Mouse (Mus musculus) limb, embryonic 13.5 days (tissue): Measurements from ENCODE around the gene Tmem50a. TPM values are rescaled to one million over a fixed set of nuclear protein-coding genes. Genes with fewer than 3 reads are reported as not detected.
A peak's percentile ranks its signal among the peaks of the same experiment; 100 is the strongest.

Source experiments
- ATAC-seq: fragments of 200-750 bp; cut with Nextera tagmentation; 2 replicates; pipeline ENCODE4 v1.8.0; 2017; ENCODE audit warnings: low read depth, moderate number of reproducible peaks, moderate TSS enrichment; ENCODE audit not compliant: low FRiP score
- H3K27ac ChIP-seq: fragments of 300-500 bp; sonication (generic); 2 replicates; pipeline ENCODE4 v1.5.1; 2015; ENCODE audit warnings: inconsistent platforms, mild to moderate bottlenecking, moderate library complexity
- H3K27me3 ChIP-seq: fragments of 300-500 bp; sonication (generic); 2 replicates; pipeline ENCODE4 v1.6.1; 2015; ENCODE audit warnings: mild to moderate bottlenecking, inconsistent platforms
- H3K36me3 ChIP-seq: fragments of 300-500 bp; sonication (generic); 2 replicates; pipeline ENCODE4 v1.6.1; 2015; ENCODE audit warnings: inconsistent platforms, mild to moderate bottlenecking, moderate library complexity
- H3K4me1 ChIP-seq: fragments of 300-500 bp; sonication (generic); 2 replicates; pipeline ENCODE4 v1.6.1; 2015; ENCODE audit warnings: inconsistent platforms
- H3K4me2 ChIP-seq: fragments of 300-500 bp; sonication (generic); replicated peaks from 2 replicates; pipeline ENCODE4 v1.6.1; 2015; ENCODE audit warnings: inconsistent platforms, mild to moderate bottlenecking, moderate library complexity
- H3K4me3 ChIP-seq: fragments of 300-500 bp; sonication (generic); 2 replicates; pipeline ENCODE4 v1.5.1; 2015; ENCODE audit warnings: moderate library complexity, mild to moderate bottlenecking, inconsistent platforms
- H3K9ac ChIP-seq: fragments of 300-500 bp; sonication (generic); 2 replicates; pipeline ENCODE4 v1.6.1; 2015; ENCODE audit warnings: mild to moderate bottlenecking, inconsistent platforms
- H3K9me3 ChIP-seq: fragments of 300-500 bp; sonication (generic); 2 replicates; pipeline ENCODE4 v1.6.1; 2016; ENCODE audit warnings: inconsistent platforms
- WGBS: fragments of 180-500 bp; shearing (Covaris S2); methylation state at CpG from one replicate; pipeline ENCODE4 v1.1.7; 2015; 5-methylcytosine and 5-hydroxymethylcytosine counted together
- polyA plus RNA-seq: library from polyadenylated mRNA; unstranded; fragments of >200 nt; fragmentation: Nextera tagmentation; extraction: Ambion mirVana; gene quantifications from 2 replicates; pipeline ENCODE4 v1.2.1, GENCODE M21; 2015

Gene Tmem50a
- polyA plus RNA-seq, 1 experiment from 2014 or later = 187 TPM

DNA sequence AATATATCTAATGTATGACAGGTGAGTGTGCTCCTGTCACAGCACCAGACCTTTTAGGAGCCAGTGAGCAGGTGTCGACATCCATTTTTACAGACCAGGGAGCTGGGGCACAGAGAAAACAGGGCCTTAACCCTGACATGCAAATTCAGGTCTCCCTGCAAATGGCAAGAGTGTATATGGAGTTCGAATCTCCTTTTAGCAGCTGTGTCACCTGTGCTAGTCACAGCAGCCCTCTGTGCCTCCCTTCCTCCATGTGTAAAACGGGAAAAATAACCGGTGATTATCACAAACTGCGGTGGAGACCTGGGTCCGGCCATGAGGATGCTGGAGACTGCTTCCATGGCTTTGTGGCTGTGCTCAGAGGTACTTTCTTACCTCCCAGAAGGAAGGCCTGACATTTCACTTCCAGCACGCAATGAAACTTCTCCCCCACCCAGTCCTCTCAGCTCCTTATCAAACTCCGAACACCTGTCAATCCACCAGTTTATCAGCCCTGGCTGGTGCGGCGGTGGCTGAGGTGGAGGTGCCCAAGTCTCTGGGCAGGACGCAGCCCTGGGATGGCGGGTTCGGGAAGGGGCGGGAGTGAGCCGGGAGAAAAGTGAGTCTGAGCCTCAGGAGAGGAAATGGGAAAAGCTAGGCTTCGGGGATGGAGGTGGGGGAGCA lies 45.6 kb downstream of the Tmem50a start:
- Histone ChIP-seq H3K27me3 (peaks cover 42% of the 10 kb centered on the region), H3K27ac (no peak overlapping the region), H3K9me3 (no peaks in the 10 kb centered on the region), H3K4me1 (peaks cover 13% of the 10 kb centered on the region), H3K9ac (no peak overlapping the region; the same call in 1 of the 2 replicates), H3K36me3 (no peaks in the 10 kb centered on the region), H3K4me3 (peak overlapping the region; percentile 12; the same call in 1 of the 2 replicates), H3K4me2 (peak overlapping the region; percentile 51)
- ATAC-seq = no peak
- 10% methylated on average over 16 of the region's 16 CpGs for WGBS

DNA sequence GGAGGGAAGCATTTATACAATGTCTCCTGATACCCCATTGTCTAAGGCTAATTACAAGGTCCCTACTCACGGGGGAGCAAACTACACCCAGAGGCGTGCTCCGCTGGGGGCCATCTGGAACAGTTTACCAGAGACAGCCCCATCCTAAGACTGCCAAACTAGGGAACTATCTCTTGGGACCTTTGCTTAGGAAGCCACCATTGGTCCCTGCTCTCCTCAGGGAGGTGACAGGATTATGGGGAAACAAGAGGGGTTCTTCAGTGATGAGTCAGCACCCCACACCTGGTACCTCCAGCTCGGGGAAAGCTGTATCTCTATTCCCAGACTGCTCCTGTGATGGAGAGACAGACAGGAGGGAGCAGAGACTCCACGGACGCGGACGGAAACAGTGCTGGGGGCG lies 46.3 kb downstream of the Tmem50a start:
- ATAC-seq = no peak

DNA sequence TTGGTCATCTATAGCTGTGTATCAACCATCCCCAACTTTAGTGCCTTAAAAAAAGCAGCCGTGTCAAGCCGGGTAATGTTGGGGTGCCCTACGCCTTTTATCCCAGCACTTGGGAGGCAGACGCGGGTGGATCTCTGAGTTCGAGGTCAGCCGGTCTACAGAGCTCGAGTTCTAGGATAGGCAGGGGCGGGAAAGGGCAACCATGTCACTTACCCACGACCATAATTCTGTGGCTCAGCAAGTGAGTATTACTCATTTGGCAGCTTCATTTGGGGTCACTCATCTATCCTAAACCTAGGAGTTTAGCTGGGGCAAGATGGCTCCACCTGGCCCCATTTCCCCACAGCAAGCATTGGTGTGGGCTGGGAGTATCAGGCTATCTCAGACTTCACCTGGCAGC lies 46.8 kb downstream of the Tmem50a start:
- Histone ChIP-seq H3K9me3 (no peaks in the 10 kb centered on the region), H3K9ac (no peak overlapping the region), H3K4me3 (no peak overlapping the region), H3K36me3 (no peaks in the 10 kb centered on the region), H3K27ac (no peak overlapping the region), H3K4me2 (no peak overlapping the region), H3K27me3 (peaks cover 42% of the 10 kb centered on the region), H3K4me1 (peaks cover 13% of the 10 kb centered on the region)
- ATAC-seq = no peak
- WGBS = 88% methylated on average over 10 of the region's 10 CpGs

More for the DNA sequence above, 46.3 kb downstream of the Tmem50a start:
- Histone ChIP-seq H3K27ac (no peak overlapping the region), H3K4me2 (no peak overlapping the region; the same call in 1 of the 2 replicates), H3K4me1 (peaks cover 13% of the 10 kb centered on the region), H3K9me3 (no peaks in the 10 kb centered on the region), H3K36me3 (no peaks in the 10 kb centered on the region), H3K9ac (no peak overlapping the region), H3K4me3 (no peak overlapping the region), H3K27me3 (peaks cover 42% of the 10 kb centered on the region)
- WGBS = 24% methylated on average over 8 of the region's 9 CpGs

DNA sequence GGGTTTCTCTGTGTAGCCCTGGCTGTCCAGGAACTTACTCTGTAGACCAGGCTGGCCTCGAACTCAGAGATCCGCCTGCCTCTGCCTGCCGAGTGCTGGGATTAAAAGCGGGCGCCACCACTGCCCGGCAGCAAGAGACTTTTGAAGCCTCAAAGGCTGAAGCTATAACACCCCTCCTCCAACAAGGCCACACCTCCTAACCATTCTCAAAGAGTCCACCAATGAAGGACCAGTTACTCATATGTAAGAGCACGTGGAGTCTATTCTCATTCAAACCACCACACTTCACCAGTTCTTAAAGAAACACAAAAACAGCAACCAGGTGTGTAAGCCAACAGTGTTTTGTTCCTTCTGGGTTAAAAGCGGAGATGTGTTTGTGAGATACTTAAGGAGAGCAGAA lies 47.2 kb downstream of the Tmem50a start:
- H3K36me3 ChIP-seq = no peaks in the 10 kb centered on the region
- 89% methylated on average over 8 of the region's 8 CpGs for WGBS
- no peak overlapping the region for H3K4me3 ChIP-seq
- no peaks in the 10 kb centered on the region for H3K9me3 ChIP-seq
- H3K9ac ChIP-seq = no peak overlapping the region
- no peak overlapping the region for H3K4me2 ChIP-seq
- peaks cover 42% of the 10 kb centered on the region for H3K27me3 ChIP-seq
- no peak overlapping the region for H3K27ac ChIP-seq
- ATAC-seq = no peak
- H3K4me1 ChIP-seq = peaks cover 13% of the 10 kb centered on the region

DNA sequence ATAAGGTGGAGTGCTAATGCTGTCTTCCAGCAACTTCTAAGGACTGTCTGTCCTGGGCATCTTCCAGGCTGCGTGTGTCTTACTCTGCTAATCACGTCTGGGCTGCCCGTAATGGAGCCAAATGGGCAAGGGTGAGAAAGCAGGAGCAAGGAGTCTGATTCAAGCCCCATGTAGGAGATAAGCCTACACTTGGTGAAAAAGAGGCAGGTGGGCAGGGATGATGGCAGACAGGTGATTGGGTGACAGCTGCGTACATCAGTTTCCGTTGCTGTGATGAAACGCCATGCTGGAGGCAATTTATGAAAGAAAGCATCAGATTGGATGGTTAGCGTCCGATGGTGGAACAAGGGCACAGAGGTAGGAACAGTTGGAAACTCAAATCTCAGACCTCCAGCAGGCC lies 47.6 kb downstream of the Tmem50a start:
- WGBS = 89% methylated on average over 8 of the region's 8 CpGs
- Histone ChIP-seq H3K4me3 (no peak overlapping the region), H3K4me1 (peaks cover 13% of the 10 kb centered on the region)

DNA sequence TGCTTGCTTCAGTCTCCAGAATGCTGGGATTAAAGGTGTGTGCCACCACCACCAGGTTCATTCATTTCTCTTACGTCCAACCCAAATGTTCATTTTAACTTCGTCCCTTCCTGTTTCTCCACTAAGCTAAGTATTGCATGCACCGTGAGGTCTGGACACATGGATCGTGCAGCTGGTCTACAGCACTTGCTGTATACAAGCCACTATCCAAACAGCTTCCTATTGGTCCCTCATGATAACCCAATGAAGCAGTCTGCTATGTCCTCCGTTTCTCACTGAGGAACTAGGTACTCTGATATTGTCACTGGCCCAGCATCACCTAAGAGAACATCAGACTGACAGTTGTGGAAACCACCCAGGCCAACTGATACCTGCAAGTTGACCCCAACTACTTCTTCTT lies 49.0 kb downstream of the Tmem50a start:
- Histone ChIP-seq H3K9ac (no peak overlapping the region), H3K4me2 (no peak overlapping the region), H3K27ac (no peak overlapping the region), H3K27me3 (peaks cover 40% of the 10 kb centered on the region), H3K4me3 (no peak overlapping the region), H3K9me3 (no peaks in the 10 kb centered on the region), H3K36me3 (no peaks in the 10 kb centered on the region), H3K4me1 (peaks cover 13% of the 10 kb centered on the region)
- WGBS = 91% methylated on average over 5 of the region's 5 CpGs
- ATAC-seq = no peak

More for the DNA sequence above, 47.6 kb downstream of the Tmem50a start:
- H3K4me2 ChIP-seq = no peak overlapping the region
- no peak overlapping the region for H3K9ac ChIP-seq
- H3K27ac ChIP-seq = no peak overlapping the region
- H3K9me3 ChIP-seq = no peaks in the 10 kb centered on the region
- H3K27me3 ChIP-seq = peaks cover 42% of the 10 kb centered on the region
- H3K36me3 ChIP-seq = no peaks in the 10 kb centered on the region
- no peak for ATAC-seq

DNA sequence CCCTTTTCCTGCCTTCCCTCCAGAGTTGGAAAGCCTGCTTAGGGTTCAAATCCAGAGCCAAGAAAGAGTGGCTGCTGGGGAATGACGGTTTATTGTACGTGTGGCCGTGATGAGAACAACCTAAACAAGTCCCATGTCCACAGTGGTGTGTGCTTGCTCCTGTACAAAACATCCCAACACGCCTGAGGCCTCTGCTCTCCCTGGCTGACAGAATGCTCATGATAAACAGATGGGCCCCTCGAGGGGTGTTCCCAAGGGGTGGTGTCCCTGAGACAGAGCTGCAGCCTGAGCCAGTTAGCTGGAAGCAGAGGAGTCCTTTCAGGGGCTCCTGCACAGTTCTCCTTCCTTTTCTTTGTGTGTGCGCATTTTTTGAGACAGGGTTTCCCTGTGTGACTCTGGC lies 49.5 kb downstream of the Tmem50a start:
- Histone ChIP-seq H3K9me3 (no peaks in the 10 kb centered on the region), H3K4me3 (no peak overlapping the region), H3K36me3 (no peaks in the 10 kb centered on the region), H3K9ac (no peak overlapping the region), H3K27me3 (peaks cover 35% of the 10 kb centered on the region), H3K4me1 (peaks cover 13% of the 10 kb centered on the region), H3K4me2 (no peak overlapping the region), H3K27ac (no peak overlapping the region)
- WGBS = 69% methylated on average over 6 of the region's 6 CpGs
- ATAC-seq = no peak

DNA sequence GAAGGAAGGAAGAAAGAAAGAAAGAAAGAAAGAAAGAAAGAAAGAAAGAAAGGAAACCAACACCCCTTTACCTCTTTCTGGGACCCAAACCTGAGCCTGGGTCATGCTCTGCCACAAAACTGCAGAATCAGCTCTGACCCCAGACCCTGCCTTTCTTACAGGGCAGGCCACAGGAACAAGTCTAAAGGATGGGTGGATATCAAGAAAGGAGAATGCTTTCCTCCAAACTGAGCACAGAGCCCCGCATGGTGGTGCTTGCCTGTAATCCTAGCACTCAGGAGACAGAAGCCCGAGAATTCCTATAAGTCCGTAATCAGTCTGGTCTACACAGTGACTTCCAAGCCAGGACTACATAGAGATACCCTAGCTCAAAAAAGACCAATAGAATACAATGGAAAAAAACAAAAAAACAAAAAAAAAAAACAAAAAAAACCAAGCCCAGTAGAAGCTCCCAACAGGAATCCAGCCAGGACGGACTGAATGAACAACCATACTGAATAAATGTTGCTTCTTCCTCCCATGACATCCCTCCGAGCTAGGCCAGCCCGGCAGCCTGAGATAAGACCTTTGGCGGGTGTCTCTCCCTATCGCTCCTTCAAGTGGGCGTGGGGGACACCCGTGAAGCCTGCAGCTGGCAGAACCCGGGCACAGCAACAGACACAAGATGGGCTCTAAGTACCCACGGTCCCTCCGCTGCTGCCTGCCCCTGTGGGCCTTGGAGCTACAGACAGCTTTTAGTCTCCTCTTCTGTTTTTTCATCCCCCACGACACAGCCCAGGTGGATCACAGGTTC lies 50.7 kb downstream of the Tmem50a start, which contains the start of gene Rhd:
Gene Rhd, plus strand, starts transcription at position 600 of the 793 bp plus-strand sequence.
- H3K4me1 ChIP-seq = peaks cover 3% of the 10 kb centered on the region; the same call in 1 of the 2 replicates
- H3K9me3 ChIP-seq = no peaks in the 10 kb centered on the region
- no peak within 1 kb of the TSS for H3K4me2 ChIP-seq
- H3K4me3 ChIP-seq = no peak within 1 kb of the TSS
- H3K27ac ChIP-seq = no peak within 1 kb of the TSS
- H3K27me3 ChIP-seq = peaks cover 23% of the 10 kb centered on the region
- H3K9ac ChIP-seq = no peak within 1 kb of the TSS
- no peaks in the 10 kb centered on the region for H3K36me3 ChIP-seq
- ATAC-seq = no peak
- WGBS = 65% methylated on average over 14 of the region's 14 CpGs

DNA sequence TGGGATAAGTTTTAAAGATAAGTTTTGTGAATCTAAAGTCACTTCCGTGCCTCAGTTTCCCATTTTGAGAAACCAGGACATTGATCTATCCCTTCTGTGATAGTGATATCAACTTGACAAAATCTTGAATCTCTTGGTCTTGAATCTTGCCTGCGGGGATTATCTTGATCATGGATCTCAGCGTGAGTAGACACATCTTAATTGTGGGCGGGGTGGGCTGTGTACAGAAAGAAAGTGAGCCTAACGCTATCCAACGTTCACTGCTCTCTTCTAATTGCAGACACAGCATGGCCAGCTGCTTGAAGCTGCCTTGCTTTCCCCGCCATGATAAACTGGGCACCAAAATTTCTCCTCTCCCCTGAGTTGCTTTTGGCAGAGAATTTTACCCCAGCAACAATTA lies 51.8 kb downstream of the Tmem50a start:
- WGBS = 83% methylated on average over 7 of the region's 7 CpGs
- Histone ChIP-seq H3K9me3 (no peaks in the 10 kb centered on the region), H3K36me3 (no peaks in the 10 kb centered on the region), H3K9ac (no peak overlapping the region), H3K4me2 (no peak overlapping the region), H3K27me3 (peaks cover 12% of the 10 kb centered on the region), H3K27ac (no peak overlapping the region), H3K4me1 (no peaks in the 10 kb centered on the region), H3K4me3 (no peak overlapping the region)
- ATAC-seq = no peak

DNA sequence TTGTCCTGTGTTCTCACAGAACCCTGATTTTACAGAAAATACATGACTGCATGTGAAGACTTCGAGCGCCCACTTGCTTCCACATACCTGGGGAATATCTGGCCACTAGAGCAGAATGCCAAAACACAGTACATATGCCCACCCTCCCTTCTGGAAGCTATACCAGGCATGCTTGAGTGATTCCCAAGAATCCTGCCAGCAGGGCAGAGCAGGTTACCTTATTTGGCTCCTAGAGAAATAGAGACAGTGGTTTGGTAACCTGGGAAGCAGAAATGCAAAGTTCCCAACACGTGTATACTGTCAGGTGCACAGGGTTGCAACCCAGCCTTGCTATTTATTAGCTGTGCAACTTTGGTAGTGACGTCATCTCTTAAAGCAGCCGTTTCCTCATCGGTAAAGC lies 52.9 kb downstream of the Tmem50a start:
- Histone ChIP-seq H3K4me2 (no peak overlapping the region), H3K4me3 (no peak overlapping the region), H3K4me1 (peaks cover under 1% of the 10 kb centered on the region; the same call in 1 of the 2 replicates), H3K27me3 (0 out of 2 replicates have a peak, but pooled peaks cover 4% of the 10 kb centered on the region), H3K9ac (no peak overlapping the region), H3K9me3 (no peaks in the 10 kb centered on the region), H3K27ac (no peak overlapping the region), H3K36me3 (no peaks in the 10 kb centered on the region)
- WGBS = 76% methylated on average over 6 of the region's 6 CpGs
- ATAC-seq = no peak

DNA sequence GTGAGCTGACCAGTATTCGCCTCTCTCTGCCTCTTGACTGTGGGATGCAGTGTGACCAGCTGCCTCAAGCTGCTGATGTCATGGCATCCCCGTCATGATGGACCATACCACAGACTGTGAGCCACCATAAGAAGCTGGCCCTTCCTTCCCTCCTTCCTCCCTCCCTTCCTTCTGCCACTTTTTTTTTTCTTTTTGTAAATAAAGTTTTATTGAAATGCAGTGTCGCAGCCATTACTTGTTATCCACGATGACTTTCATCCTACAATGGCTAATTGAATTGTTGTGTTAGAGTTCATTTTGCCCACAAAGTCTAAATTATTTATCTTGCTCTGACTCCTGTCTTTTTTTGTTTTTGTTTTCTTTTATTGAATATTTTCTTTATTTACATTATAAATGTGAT lies 56.3 kb downstream of the Tmem50a start:
- Histone ChIP-seq H3K4me2 (no peak overlapping the region), H3K4me3 (no peak overlapping the region), H3K9ac (no peak overlapping the region), H3K27ac (no peak overlapping the region), H3K4me1 (peaks cover 8% of the 10 kb centered on the region), H3K27me3 (no peaks in the 10 kb centered on the region), H3K36me3 (no peaks in the 10 kb centered on the region), H3K9me3 (no peaks in the 10 kb centered on the region)
- WGBS = 83% methylated on average over 4 of the region's 4 CpGs
- no peak for ATAC-seq

DNA sequence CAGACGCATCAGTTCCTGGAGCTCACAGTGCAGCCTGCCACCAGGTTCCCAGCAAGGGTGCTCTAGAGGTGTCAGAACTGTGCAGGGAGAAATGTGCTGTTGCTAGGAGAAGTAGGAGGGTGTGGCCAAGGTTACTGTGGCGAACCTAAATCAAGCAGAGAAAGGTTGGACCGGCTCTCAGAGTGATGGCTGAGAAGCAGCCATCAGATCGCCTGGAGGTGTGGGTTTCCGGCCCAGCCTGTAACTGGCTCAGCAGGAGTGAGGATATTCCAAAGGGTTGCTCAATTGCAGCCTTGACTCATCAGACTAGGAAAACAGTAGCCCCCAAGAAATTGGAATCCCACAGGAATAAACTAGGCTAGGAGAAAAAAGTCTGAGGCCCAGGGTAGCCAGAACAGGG lies 58.3 kb downstream of the Tmem50a start:
- 0 out of 2 replicates have a peak overlapping the region, but pooled peaks have one; percentile 11 for H3K27ac ChIP-seq
- no peaks in the 10 kb centered on the region for H3K27me3 ChIP-seq
- H3K4me1 ChIP-seq = peaks cover 16% of the 10 kb centered on the region
- H3K4me2 ChIP-seq = no peak overlapping the region
- H3K9me3 ChIP-seq = no peaks in the 10 kb centered on the region
- no peaks in the 10 kb centered on the region for H3K36me3 ChIP-seq
- WGBS = 25% methylated on average over 5 of the region's 5 CpGs
- H3K9ac ChIP-seq = no peak overlapping the region
- ATAC-seq = no peak
- H3K4me3 ChIP-seq = no peak overlapping the region
